Mouse (Mus musculus): ENCODE results near the gene Gm45021. TPM values are rescaled to one million over a fixed set of nuclear protein-coding genes. Genes with fewer than 3 reads are reported as not detected.
"Not testable (repeated sequence)": the region's sequence is repeated elsewhere in the genome, so short reads cannot be mapped to it uniquely, and the experiment has no call there.

Gene Gm45021
- polyA plus RNA-seq, 1 experiment, result not detected

- Histone ChIP-seq H3K79me2 (ENCODE audit: control insufficient read depth, insufficient read depth) (no peaks in the 10 kb centered on the region), H3K27me3 (ENCODE audit: control insufficient read depth, insufficient read depth, insufficient read length) (no peaks in the 10 kb centered on the region), H3K4me3 (ENCODE audit: insufficient read depth, poor library complexity, severe bottlenecking) (no peak overlapping the region), H3ac (ENCODE audit: control insufficient read depth, insufficient read length, low read depth) (no peak overlapping the region), H3K36me3 (ENCODE audit: control insufficient read depth, insufficient read depth) (no peaks in the 10 kb centered on the region), H3K79me3 (ENCODE audit: low read depth) (no peaks in the 10 kb centered on the region)
- TF ChIP-seq FOSL1 (IDR thresholded peaks at IDR 0.05; ENCODE audit: insufficient read depth, low read length, poor library complexity, severe bottlenecking), result no peak
- TF ChIP-seq USF1 (IDR thresholded peaks at IDR 0.05; ENCODE audit: low read depth), result no peak
- no peak for TF ChIP-seq MAX (IDR thresholded peaks at IDR 0.05)
These were observed 24.1 kb downstream of the Gm45021 start for GRCm38 (mm10) chr6:48613464-48613863.

GRCm38 (mm10) chr6:48614756-48615155 lies 25.3 kb downstream of the Gm45021 start:
- H3K36me3 ChIP-seq (ENCODE audit: control insufficient read depth, insufficient read depth), result no peaks in the 10 kb centered on the region
- H3K79me3 ChIP-seq (ENCODE audit: low read depth), result no peaks in the 10 kb centered on the region
- no peaks in the 10 kb centered on the region for H3K79me2 ChIP-seq (ENCODE audit: control insufficient read depth, insufficient read depth)
- no peaks in the 10 kb centered on the region for H3K27me3 ChIP-seq (ENCODE audit: control insufficient read depth, insufficient read depth, insufficient read length)
- H3ac ChIP-seq (ENCODE audit: control insufficient read depth, insufficient read length, low read depth), result no peak overlapping the region
- TF ChIP-seq MAX (IDR thresholded peaks at IDR 0.05) (no peak), FOSL1 (IDR thresholded peaks at IDR 0.05; ENCODE audit: insufficient read depth, low read length, poor library complexity, severe bottlenecking) (no peak)
- H3K4me3 ChIP-seq (ENCODE audit: insufficient read depth, poor library complexity, severe bottlenecking), result no peak overlapping the region

GRCm38 (mm10) chr6:48620031-48620430 lies 30.6 kb downstream of the Gm45021 start:
- Histone ChIP-seq H3K79me2 (ENCODE audit: control insufficient read depth, insufficient read depth) (no peaks in the 10 kb centered on the region), H3ac (ENCODE audit: control insufficient read depth, insufficient read length, low read depth) (no peak overlapping the region), H3K4me3 (ENCODE audit: insufficient read depth, poor library complexity, severe bottlenecking) (no peak overlapping the region), H3K36me3 (ENCODE audit: control insufficient read depth, insufficient read depth) (no peaks in the 10 kb centered on the region), H3K27me3 (ENCODE audit: control insufficient read depth, insufficient read depth, insufficient read length) (no peaks in the 10 kb centered on the region), H3K79me3 (ENCODE audit: low read depth) (no peaks in the 10 kb centered on the region)
- TF ChIP-seq MYOG (IDR thresholded peaks at IDR 0.05; ENCODE audit: control insufficient read depth, extremely low read depth, insufficient read length), result no peak

- H3K79me2 ChIP-seq (ENCODE audit: control insufficient read depth, insufficient read depth), result not testable (repeated sequence)
These were observed 32.9 kb downstream of the Gm45021 start for GRCm38 (mm10) chr6:48622186-48622843.

GRCm38 (mm10) chr6:48623460-48623859 lies 34.0 kb downstream of the Gm45021 start:
- H3K4me3 ChIP-seq (ENCODE audit: insufficient read depth, poor library complexity, severe bottlenecking), result no peak overlapping the region
- H3K27me3 ChIP-seq (ENCODE audit: control insufficient read depth, insufficient read depth, insufficient read length), result peaks cover 14% of the 10 kb centered on the region
- TF ChIP-seq CEBPB (IDR thresholded peaks at IDR 0.05; ENCODE audit: low read depth), result no peak
- no peak for TF ChIP-seq USF1 (IDR thresholded peaks at IDR 0.05; ENCODE audit: low read depth)
- TF ChIP-seq MYOD1 (IDR thresholded peaks at IDR 0.05; ENCODE audit: control insufficient read depth, insufficient read length, low read depth), result no peak
- no peak for TF ChIP-seq FOSL1 (IDR thresholded peaks at IDR 0.05; ENCODE audit: insufficient read depth, low read length, poor library complexity, severe bottlenecking)
- no peak for TF ChIP-seq MAX (IDR thresholded peaks at IDR 0.05)
- no peak overlapping the region for H3ac ChIP-seq (ENCODE audit: control insufficient read depth, insufficient read length, low read depth)
- H3K36me3 ChIP-seq (ENCODE audit: control insufficient read depth, insufficient read depth), result no peaks in the 10 kb centered on the region
- no peaks in the 10 kb centered on the region for H3K79me3 ChIP-seq (ENCODE audit: low read depth)
- H3K79me2 ChIP-seq (ENCODE audit: control insufficient read depth, insufficient read depth), result no peaks in the 10 kb centered on the region

More at GRCm38 (mm10) chr6:48622186-48622843, 32.9 kb downstream of the Gm45021 start:
- H3K27me3 ChIP-seq (ENCODE audit: control insufficient read depth, insufficient read depth, insufficient read length), result peaks cover 14% of the 10 kb centered on the region
- H3ac ChIP-seq (ENCODE audit: control insufficient read depth, insufficient read length, low read depth); H3K4me3 ChIP-seq (ENCODE audit: insufficient read depth, poor library complexity, severe bottlenecking); H3K36me3 ChIP-seq (ENCODE audit: control insufficient read depth, insufficient read depth); H3K79me3 ChIP-seq (ENCODE audit: low read depth): not testable (repeated sequence)

- Histone ChIP-seq H3K4me3 (ENCODE audit: insufficient read depth, poor library complexity, severe bottlenecking) (no peak within 1 kb of the TSS), H3K79me3 (ENCODE audit: low read depth) (no peaks in the 10 kb centered on the region), H3K79me2 (ENCODE audit: control insufficient read depth, insufficient read depth) (no peaks in the 10 kb centered on the region), H3K27me3 (ENCODE audit: control insufficient read depth, insufficient read depth, insufficient read length) (peaks cover 21% of the 10 kb centered on the region), H3K36me3 (ENCODE audit: control insufficient read depth, insufficient read depth) (no peaks in the 10 kb centered on the region), H3ac (ENCODE audit: control insufficient read depth, insufficient read length, low read depth) (no peak within 1 kb of the TSS)
- no peak for TF ChIP-seq CEBPB (IDR thresholded peaks at IDR 0.05; ENCODE audit: low read depth)
- TF ChIP-seq MAX (IDR thresholded peaks at IDR 0.05), result no peak
- no peak for TF ChIP-seq MYOD1 (IDR thresholded peaks at IDR 0.05; ENCODE audit: control insufficient read depth, insufficient read length, low read depth)
- no peak for TF ChIP-seq USF1 (IDR thresholded peaks at IDR 0.05; ENCODE audit: low read depth)
- TF ChIP-seq MYOG (IDR thresholded peaks at IDR 0.05; ENCODE audit: control insufficient read depth, extremely low read depth, insufficient read length), result no peak
- TF ChIP-seq FOSL1 (IDR thresholded peaks at IDR 0.05; ENCODE audit: insufficient read depth, low read length, poor library complexity, severe bottlenecking), result no peak
- no peak for TF ChIP-seq CTCF (IDR thresholded peaks at IDR 0.05; ENCODE audit: control insufficient read depth, insufficient read depth, insufficient read length)
These were observed 37.1 kb downstream of the Gm45021 start, which contains the start of gene AI854703 for GRCm38 (mm10) chr6:48626464-48626863. TSS of gene AI854703 (plus strand) at chr6:48626764.

GRCm38 (mm10) chr6:48626984-48627383 lies 37.6 kb downstream of the Gm45021 start:
- Histone ChIP-seq H3K36me3 (ENCODE audit: control insufficient read depth, insufficient read depth) (no peaks in the 10 kb centered on the region), H3K27me3 (ENCODE audit: control insufficient read depth, insufficient read depth, insufficient read length) (peaks cover 24% of the 10 kb centered on the region), H3K79me2 (ENCODE audit: control insufficient read depth, insufficient read depth) (no peaks in the 10 kb centered on the region), H3K79me3 (ENCODE audit: low read depth) (no peaks in the 10 kb centered on the region), H3ac (ENCODE audit: control insufficient read depth, insufficient read length, low read depth) (no peak overlapping the region), H3K4me3 (ENCODE audit: insufficient read depth, poor library complexity, severe bottlenecking) (no peak overlapping the region)
- TF ChIP-seq CEBPB (IDR thresholded peaks at IDR 0.05; ENCODE audit: low read depth) (no peak), MAX (IDR thresholded peaks at IDR 0.05) (no peak), FOSL1 (IDR thresholded peaks at IDR 0.05; ENCODE audit: insufficient read depth, low read length, poor library complexity, severe bottlenecking) (no peak), MYOD1 (IDR thresholded peaks at IDR 0.05; ENCODE audit: control insufficient read depth, insufficient read length, low read depth) (no peak), USF1 (IDR thresholded peaks at IDR 0.05; ENCODE audit: low read depth) (no peak), MYOG (IDR thresholded peaks at IDR 0.05; ENCODE audit: control insufficient read depth, extremely low read depth, insufficient read length) (no peak), CTCF (IDR thresholded peaks at IDR 0.05; ENCODE audit: control insufficient read depth, insufficient read depth, insufficient read length) (no peak)

Measured in C2C12 (cell line).